Mouse (Mus musculus) heart, postnatal 10 days (tissue): Measurements from ENCODE around the gene Cd86. TPM values are rescaled to one million over a fixed set of nuclear protein-coding genes. Genes with fewer than 3 reads are reported as not detected.

Experiments used
- DNase-seq, 2 experiments: peaks; one replicate each; pipeline ENCODE4 v3.0.0; 2021
- intact Hi-C: fragments of 180-260 bp; cut with DNase I; formaldehyde crosslinking; loops from one replicate; pipeline ENCODE4 v1.15.1; 2025
- total RNA-seq, 2 experiments: library from RNA; stranded (reverse); gene quantifications; 2 replicates each; pipeline ENCODE4 v1.2.3; 2021

The Cd86 gene
- total RNA-seq, 2 experiments from 2014 or later: 0.77 to 1.9 TPM

DNA sequence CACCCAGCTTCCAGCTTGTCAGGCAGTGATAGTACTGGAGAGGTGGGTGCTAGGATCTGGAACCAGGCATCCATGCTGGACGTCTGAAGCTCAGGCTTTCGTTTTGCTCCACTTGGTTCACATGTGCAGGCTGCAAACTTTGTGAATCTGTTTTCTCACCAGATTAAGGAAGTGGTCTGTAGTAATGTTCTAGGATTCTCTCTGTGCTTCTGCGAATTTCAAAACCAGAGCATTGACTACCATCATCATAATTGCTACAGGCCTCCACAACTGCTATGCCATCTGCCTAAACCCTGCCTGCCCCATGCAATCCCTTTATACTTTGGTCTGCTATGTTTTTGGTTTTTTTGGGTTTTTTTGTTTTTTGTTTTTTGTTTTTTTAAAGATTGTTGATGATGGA lies 44.8 kb downstream of the Cd86 start:
- intact Hi-C loops: no loop called here
- no peak for DNase-seq

GRCm38 (mm10) chr16:36613701-36614100 lies 52.2 kb downstream of the Cd86 start:
- DNase-seq: no peak
- intact Hi-C loops: no loop called here

- DNase-seq: no peak
- intact Hi-C loops: no loop called here
Measured at GRCm38 (mm10) chr16:36602632-36603031, 63.2 kb downstream of the Cd86 start.

- intact Hi-C loops: no loop called here
- DNase-seq: no peak
Measured at GRCm38 (mm10) chr16:36598265-36598664, 67.6 kb downstream of the Cd86 start.

DNA sequence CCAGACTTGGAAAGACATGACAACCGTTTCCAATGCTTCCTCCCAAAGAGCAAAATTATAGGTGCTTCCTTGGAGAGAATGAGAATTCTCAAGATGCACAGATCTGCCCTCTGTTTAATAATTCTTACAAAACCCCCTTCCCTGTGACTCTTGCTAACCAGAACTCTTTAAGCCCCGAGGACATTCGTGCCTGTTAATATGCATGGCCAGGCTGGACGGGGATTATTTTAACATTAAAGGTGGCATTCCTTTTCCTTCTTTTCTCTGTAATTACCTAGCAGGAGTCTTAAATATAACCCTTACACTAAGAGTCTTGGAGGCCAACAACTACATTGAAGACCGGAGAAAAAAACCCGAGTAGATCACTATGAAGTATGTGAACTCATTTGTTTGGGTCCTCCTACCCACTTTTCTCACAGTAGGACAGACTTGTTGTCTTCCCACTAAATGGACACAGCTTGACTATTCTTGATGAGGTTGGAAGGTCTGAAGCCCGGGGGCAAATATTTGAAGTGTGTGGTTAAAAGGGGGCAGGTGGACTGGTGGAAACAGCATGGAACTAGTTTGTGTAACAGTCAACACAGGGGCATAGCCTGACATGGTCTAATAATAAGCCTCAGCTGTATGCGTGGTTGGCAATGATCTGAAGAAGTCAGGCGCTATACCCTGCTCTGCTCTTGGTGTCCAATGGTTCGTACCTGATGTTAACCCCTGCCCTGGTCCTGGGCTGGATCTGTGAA lies 69.0 kb downstream of the Cd86 start:
- intact Hi-C loops: no loop called here
- DNase-seq: no peak

DNA sequence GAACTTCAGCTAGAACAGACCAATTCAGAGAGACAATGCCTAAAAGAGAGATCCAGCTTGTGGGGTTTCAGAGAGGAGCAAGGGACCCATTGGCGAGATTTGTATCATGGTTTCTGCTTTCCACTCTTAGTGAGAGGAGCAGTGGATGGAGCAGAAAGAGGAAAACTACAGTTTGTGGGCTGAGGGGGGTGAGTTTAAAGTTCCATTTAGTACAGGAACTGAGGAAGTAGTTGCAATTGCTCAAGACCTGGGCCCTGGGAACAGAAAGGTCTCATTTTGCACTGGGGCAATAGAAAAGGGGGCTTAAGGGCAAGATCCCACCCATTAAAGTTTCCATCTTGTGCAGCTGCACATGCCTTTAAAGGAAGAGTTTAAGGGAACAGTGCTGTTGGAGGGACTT lies 76.0 kb downstream of the Cd86 start:
- DNase-seq: no peak
- intact Hi-C loops: no loop called here

DNA sequence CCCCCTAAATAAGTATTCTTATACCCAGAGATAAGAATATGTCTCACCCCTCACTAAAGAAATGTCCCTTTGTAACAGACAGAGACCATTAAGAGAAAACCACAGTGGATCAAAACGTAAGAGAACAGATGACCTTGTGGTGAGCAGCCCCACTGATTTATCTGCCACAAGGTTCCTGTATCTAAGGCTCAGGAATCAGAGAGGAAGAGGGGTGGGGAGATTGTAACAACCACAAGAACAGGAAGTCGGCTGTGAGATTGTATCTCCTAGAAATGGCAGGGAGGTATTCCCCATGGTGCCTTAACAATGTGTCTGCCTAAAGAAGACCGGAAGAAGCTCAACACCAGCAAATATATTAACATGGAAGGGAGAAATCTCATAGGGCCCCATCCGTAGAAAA lies 77.9 kb downstream of the Cd86 start:
- intact Hi-C loops: no loop called here
- no peak for DNase-seq

- intact Hi-C loops: no loop called here
Measured at GRCm38 (mm10) chr16:36582073-36582472, 83.8 kb downstream of the Cd86 start.

GRCm38 (mm10) chr16:36571942-36572341 lies 93.9 kb downstream of the Cd86 start:
- intact Hi-C loops: no loop called here
- DNase-seq: no peak

More at GRCm38 (mm10) chr16:36582073-36582472, 83.8 kb downstream of the Cd86 start:
- no peak for DNase-seq

DNA sequence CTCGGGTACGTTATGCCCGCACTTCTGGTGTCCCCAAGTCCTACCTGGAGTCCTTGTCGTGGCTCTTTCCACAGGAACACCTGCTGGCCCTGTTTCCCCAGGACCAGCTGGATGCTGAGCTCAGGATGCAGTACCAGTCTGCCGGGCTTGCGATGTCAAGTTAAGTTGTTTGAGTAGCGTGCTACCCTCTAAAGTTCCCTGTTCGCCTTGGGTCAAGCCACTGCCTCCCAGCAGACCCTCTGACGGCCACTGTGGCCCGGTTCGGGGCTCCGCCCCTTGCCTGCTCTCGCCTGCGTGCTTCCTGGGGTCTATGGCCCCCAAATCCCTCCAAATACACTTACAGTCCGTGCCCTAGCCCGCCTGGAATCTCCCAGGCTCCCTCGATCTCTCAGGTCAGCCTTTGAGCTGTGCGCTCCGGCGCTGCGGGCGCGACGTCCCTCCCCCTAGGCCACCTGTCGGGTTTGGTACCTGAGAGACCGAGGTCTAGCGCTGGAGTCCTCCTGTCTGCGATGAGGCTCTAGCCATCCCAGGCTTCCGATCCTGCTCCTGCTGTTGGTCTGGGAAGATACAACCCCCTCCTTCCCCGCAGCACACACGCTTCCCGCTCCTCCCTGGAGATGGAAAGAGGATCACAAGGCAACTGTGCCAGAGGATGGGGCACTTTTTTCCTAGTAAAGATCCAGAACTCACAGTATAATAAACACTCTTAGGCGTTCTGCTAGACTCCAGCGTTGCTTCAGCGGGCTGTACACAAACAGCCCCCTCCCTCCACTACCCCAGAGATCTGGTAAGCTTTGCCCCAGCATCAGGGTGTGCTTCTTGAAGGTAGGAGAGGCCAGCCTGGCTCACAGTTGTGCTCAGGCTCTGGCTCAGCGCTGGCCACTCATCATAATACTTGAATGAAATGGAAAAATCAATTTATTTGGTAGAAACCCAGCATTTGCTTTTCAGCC lies 104.2 kb downstream of the Cd86 start, which contains the start of gene Casr:
Gene Casr, minus strand, starts transcription at position 756 of the 953 bp plus-strand sequence.
- no peak for DNase-seq
- intact Hi-C loops: no loop called here

- intact Hi-C loops: no loop called here
- DNase-seq: no peak
Measured at GRCm38 (mm10) chr16:36559573-36559972, 106.3 kb downstream of the Cd86 start.

DNA sequence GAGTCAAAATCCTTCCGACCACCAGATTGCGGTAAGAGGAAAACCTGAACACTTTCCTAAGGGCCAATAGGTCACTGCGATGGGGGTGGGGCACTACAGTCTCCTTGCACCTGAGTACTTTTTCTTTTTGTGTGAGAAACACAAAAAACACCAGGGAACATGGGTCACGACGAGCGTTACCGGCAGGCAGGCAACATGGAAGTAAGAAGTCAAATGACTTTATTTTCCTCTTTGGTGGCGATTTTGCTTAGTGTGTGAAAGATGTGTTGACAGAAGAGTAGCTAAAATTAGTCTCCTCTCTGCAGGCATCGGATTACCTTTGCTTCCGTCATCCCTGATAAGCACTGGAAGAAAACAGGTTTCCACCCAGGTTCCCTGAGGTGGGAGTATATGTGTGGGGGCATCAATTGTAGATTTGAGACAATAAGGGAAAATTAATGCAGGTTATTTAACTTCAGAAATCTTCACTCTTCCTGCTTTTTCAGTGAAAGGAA lies 110.2 kb downstream of the Cd86 start:
- intact Hi-C loops: no loop called here
- peak; percentile 29 to 31 for DNase-seq

Other genes starting within 250 kb of the Cd86 start
- gene Stfa3, start 210.7 kb downstream of the Cd86 start, total RNA-seq: 1 to 10 TPM in 1 of 2 experiments, not detected in 1; 1.0 TPM
- gene Casr, start 103.9 kb downstream of the Cd86 start, total RNA-seq: under 1 TPM in 1 of 2 experiments, not detected in 1; 0.15 TPM
- not detected for gene Ildr1, start 27.9 kb upstream of the Cd86 start, total RNA-seq
- gene Slc15a2, start 118.9 kb upstream of the Cd86 start, total RNA-seq: 1 to 10 TPM; 2.4 to 4.1 TPM
- 10 to 100 TPM; 12.2 to 13.3 TPM for gene Iqcb1, start 162.3 kb upstream of the Cd86 start, total RNA-seq
- gene Eaf2, start 208.9 kb upstream of the Cd86 start, total RNA-seq: under 1 TPM; 0.84 to 0.99 TPM
- 10 to 100 TPM; 38.8 to 39.5 TPM for gene Golgb1, start 209.1 kb upstream of the Cd86 start, total RNA-seq